Mouse (Mus musculus) v-Abl transformed pro-B cells (cell line): ENCODE data around the gene Nrxn1.

Experiments used
- in situ Hi-C, 2 experiments: fragments of 400-800 bp; cut with MboI; formaldehyde crosslinking; loops; one replicate each; pipeline ENCODE4 v1.15.1; 2025; ENCODE audit not compliant: unreplicated experiment in 2 of 2

The Nrxn1 gene

GRCm38 (mm10) chr17:90695086-90695584, 397.7 kb downstream of the Nrxn1 start:
- in situ Hi-C loops: no loop called here

- in situ Hi-C loops: no loop called here
These were observed 408.7 kb downstream of the Nrxn1 start for GRCm38 (mm10) chr17:90684172-90684571.

DNA sequence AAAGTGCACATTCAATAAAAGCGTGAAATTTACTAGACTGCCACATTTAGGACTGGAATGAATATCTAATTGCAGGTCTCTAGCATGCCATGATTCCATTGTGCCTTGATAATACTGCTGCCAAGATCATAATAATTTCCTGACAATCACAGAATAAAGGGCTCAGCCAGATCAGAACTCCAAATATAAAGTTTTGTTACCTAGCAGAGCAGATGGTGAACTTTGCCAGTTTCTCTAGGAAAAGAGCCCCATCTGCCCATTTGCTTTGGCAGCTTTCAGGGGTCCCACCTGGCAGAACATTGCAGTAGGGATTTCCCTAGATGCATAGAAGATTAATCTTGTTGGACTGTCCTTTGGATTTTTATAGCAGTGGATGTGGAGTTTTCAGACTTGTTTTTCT, 411.9 kb downstream of the Nrxn1 start:
- in situ Hi-C loops: no loop called here

- in situ Hi-C loops: no loop called here
These were observed 416.2 kb downstream of the Nrxn1 start for GRCm38 (mm10) chr17:90676676-90677075.

GRCm38 (mm10) chr17:90662318-90662717, 430.6 kb downstream of the Nrxn1 start:
- in situ Hi-C loops: no loop called here

GRCm38 (mm10) chr17:90654506-90654905, 438.4 kb downstream of the Nrxn1 start:
- in situ Hi-C loops: no loop called here

- in situ Hi-C loops: no loop called here
These were observed 439.5 kb downstream of the Nrxn1 start for GRCm38 (mm10) chr17:90653347-90653746.

GRCm38 (mm10) chr17:90650279-90650678, 442.6 kb downstream of the Nrxn1 start:
- in situ Hi-C loops: no loop called here

DNA sequence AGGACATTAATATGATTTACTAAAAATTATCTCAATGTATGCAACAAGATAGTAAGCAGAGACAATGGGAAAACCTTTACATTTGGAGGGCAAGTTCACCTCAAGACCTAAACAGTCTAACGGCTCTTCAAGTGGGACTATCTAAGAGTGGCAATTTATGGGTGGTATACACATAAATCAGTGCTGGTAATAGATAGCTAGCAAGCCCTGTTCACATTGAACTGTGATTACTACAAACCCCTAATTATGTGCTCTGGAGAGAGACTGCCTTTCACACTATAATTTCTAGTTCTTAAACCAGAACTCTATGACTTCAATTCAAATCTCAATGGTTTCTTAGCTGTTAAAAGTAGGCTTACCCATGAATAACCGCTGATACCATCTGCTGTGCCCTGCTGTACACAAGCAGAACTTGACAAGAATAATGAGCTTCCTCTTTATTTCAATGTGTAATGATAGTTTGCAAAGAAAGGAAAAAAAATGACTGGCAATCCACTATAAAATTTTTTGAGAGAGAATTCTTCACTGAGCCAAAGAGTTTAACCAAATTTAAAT, 453.8 kb downstream of the Nrxn1 start:
- in situ Hi-C loops: no loop called here

GRCm38 (mm10) chr17:90638183-90638727, 454.6 kb downstream of the Nrxn1 start:
- in situ Hi-C loops: no loop called here

DNA sequence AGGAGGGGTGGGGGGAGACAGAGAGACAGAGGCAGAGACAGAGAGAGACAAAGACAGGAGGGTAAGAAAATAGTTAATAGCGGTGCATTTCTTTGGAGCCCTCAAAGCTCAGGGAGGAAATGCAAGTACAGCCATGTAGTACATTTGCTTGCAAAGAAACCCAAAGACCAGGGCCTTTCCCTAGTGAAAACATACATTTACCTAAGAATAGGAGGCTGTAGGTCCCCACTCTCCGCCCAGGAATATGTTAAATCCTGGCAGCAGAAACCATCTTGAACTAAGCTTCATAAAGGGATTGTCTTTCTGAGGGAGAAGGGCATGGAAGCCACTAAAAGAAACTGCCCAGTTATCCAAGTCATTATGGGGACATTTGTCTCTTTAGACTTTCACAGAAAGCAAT, 461.5 kb downstream of the Nrxn1 start:
- in situ Hi-C loops: no loop called here

- in situ Hi-C loops: no loop called here
These were observed 463.0 kb downstream of the Nrxn1 start for GRCm38 (mm10) chr17:90629851-90630250.

DNA sequence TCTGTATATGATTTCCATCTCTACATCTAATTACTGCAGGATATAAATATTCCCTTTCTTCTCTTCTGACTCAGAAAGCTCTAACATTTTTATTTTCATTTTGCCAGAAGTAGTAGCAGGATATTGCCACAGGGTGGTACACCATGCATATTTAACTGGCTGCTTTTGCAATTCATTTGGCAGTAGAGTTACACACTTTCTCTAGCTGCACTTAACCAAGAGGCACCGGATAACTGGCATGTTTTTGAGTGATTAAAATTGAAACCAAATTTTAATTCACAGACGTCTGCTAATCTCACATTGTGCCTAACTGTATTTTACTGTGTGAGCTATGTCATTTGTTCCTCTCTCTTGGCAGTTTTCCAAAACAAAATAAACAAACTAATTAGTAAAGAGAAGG, 464.4 kb downstream of the Nrxn1 start:
- in situ Hi-C loops: no loop called here

GRCm38 (mm10) chr17:90628004-90628403, 464.9 kb downstream of the Nrxn1 start:
- in situ Hi-C loops: no loop called here

DNA sequence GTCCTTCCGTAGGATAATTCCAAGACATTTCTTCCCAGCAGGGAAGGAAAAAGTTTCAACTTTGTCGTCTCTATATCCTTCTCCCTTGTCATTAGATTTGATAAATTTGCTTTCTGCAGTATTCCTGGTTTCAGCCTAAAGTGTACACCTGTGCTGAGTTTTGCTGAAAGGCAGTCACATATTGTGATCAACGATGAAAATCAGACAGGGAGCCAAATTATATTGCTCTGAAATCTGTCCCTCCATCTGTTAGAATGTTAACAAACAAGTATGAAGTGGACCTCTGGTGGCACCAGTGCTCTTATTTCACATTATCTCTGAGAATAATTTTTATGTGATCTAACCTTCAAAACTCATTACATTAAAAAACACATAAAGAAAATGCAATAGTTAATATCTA, 465.5 kb downstream of the Nrxn1 start:
- in situ Hi-C loops: no loop called here

DNA sequence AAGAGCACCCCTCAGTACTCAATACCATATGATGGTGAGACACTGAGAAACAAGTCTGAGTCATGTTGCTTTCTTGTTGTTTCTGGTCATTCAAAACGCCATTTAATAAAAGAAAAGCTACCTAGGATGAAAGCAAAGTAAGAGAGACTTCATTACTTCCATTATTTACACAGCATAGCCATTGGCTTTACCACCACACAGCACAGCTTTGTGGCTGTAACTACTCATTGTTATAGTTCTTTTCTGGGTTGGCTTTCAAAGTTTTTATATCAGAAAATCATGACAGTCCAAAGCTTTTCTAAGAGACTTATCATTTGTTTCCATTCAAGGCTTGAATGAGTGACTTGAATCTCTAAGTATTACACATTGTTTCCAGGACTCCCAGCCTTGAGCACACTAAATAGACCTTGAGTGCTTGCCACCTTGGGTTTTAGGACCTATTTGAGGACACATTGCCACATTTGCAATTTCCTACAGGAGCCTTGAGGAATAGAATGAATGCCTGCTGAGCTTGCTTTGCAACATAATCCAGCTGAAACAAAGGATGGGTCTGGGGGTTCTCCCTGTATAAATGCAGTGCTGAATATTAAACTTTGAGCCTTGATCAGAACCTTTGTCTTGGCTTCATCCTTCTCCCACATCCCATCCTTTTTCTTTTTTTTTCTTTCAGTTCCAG, 468.1 kb downstream of the Nrxn1 start:
- in situ Hi-C loops: no loop called here

GRCm38 (mm10) chr17:90621828-90622227, 471.0 kb downstream of the Nrxn1 start:
- in situ Hi-C loops: no loop called here

DNA sequence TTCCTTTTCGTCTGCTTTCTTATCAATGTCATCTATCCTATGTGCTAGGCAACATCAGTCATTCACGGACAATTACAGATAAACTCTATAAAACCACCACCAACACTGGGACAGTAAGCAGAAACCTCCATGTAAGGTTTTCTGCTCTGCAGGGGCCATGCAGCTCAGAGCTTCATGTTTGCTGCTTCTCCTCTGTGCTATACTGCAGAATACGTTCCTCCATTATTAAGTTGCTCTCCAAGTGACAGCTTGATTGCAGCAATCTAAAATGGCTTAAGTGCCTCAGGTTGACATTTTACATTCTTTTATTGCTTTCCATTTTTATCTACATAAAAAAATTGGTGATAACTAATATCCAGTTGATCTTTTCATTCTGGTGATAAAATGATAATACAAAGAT, 477.9 kb downstream of the Nrxn1 start:
- in situ Hi-C loops: no loop called here

- in situ Hi-C loops: no loop called here
These were observed 485.5 kb downstream of the Nrxn1 start for GRCm38 (mm10) chr17:90607427-90607806.

DNA sequence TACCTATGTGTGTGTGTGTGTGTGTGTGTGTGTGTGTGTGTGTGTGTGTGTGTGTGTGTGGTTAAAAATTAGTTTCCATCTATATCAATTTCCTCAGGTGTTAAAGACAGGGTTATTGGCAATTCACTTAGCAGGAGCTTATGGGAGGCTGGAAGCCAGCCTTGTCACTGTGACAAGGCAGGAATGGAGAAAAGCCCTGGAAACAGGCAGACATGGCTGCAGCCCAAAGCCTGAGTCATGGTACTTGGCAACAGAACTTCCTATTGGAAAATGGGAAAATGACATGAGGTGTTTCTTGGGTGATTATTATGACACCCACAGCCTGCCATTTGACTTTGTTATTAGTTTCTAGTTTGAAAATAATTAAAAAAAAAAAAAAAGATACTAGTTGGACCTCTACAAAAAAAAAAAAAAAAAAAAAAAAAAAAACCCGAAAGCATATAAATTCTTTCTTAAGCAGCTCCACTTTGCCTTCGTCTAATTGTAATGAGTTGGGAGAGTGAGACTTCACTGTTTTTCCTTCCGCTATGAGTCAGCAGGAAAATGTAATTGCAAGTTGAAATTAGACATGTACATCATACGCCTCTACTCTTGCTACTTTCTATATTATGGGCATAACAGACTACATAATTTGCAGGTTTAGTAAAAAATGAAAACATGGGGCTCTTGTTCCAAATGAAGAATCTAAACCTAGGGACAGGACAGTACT, 486.0 kb downstream of the Nrxn1 start:
- in situ Hi-C loops: no loop called here
